Mouse (Mus musculus): ENCODE measurements around the gene Xylb. TPM values are rescaled to one million over a fixed set of nuclear protein-coding genes. Genes with fewer than 3 reads are reported as not detected.

The Xylb gene
- polyA plus RNA-seq, 1 experiment = 5.5 TPM

DNA sequence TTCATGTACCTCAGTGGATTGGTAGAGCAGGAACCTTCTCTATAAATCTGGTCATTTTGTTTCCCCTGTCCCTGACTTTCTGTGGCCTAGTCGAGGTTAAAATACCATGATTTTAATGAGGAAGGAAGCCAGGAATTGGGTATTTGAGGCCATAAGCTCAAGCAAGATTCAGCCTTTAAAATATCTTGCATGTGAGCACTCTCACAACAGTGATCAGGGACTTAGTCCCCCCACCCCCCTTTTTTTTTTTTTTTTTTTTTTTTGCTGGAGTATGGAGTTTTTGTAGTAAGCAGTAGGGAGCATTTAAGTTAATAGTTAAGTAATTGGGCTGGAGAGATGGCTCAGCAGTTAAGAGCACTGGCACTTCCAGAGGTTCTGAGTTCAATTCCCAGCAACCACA, 33.1 kb upstream of the Xylb start:
- no peak for TF ChIP-seq POLR2A (IDR thresholded peaks at IDR 0.05; ENCODE audit: borderline replicate concordance, low read depth, low read length)
- no peak for TF ChIP-seq CTCF (IDR thresholded peaks at IDR 0.05; ENCODE audit: low read depth, low read length)
- H3K4me3 ChIP-seq (ENCODE audit: insufficient read depth, low read length) = no peak overlapping the region
- peak overlapping the region; percentile 66 for H3K27ac ChIP-seq (ENCODE audit: insufficient read depth, low read depth, low read length)
- peaks cover 30% of the 10 kb centered on the region for H3K4me1 ChIP-seq (ENCODE audit: control insufficient read depth, insufficient read depth, low read length)

GRCm38 (mm10) chr9:119328488-119328887, 28.7 kb upstream of the Xylb start:
- no peak overlapping the region for H3K4me3 ChIP-seq (ENCODE audit: insufficient read depth, low read length)
- TF ChIP-seq POLR2A (IDR thresholded peaks at IDR 0.05; ENCODE audit: borderline replicate concordance, low read depth, low read length) (no peak), CTCF (IDR thresholded peaks at IDR 0.05; ENCODE audit: low read depth, low read length) (no peak)
- H3K4me1 ChIP-seq (ENCODE audit: control insufficient read depth, insufficient read depth, low read length) = peaks cover 31% of the 10 kb centered on the region
- peak overlapping the region; percentile 60 for H3K27ac ChIP-seq (ENCODE audit: insufficient read depth, low read depth, low read length)

- no peak overlapping the region for H3K27ac ChIP-seq (ENCODE audit: insufficient read depth, low read depth, low read length)
- H3K4me3 ChIP-seq (ENCODE audit: insufficient read depth, low read length) = no peak overlapping the region
- H3K4me1 ChIP-seq (ENCODE audit: control insufficient read depth, insufficient read depth, low read length) = peaks cover 40% of the 10 kb centered on the region
- TF ChIP-seq POLR2A (IDR thresholded peaks at IDR 0.05; ENCODE audit: borderline replicate concordance, low read depth, low read length) = no peak
Measured at GRCm38 (mm10) chr9:119330186-119330963, 26.8 kb upstream of the Xylb start.

DNA sequence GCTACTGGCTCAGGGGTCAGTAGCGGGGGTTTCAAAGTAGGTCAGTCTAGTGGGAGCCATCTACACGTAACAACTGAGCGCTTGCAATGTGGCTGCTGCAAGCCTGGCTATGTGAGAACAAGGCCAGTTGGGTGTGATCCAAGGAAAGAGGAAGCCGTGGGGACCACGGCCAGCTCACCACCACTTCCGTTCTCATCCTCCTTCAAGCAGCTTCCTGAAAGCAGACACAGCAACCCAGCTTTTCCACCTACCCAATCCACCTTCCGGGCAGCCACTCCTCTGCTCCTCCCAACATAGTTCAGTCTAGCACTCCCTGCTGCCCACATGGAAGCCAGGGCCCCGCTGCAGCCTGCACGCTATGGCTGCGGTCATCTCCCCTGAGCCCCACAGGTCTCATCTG, 22.9 kb upstream of the Xylb start:
- Histone ChIP-seq H3K27ac (ENCODE audit: insufficient read depth, low read depth, low read length) (peak overlapping the region; percentile 65), H3K4me3 (ENCODE audit: insufficient read depth, low read length) (peak overlapping the region; percentile 37), H3K4me1 (ENCODE audit: control insufficient read depth, insufficient read depth, low read length) (peaks cover 40% of the 10 kb centered on the region)
- TF ChIP-seq CTCF (IDR thresholded peaks at IDR 0.05; ENCODE audit: low read depth, low read length) = no peak
- TF ChIP-seq POLR2A (IDR thresholded peaks at IDR 0.05; ENCODE audit: borderline replicate concordance, low read depth, low read length) = no peak

DNA sequence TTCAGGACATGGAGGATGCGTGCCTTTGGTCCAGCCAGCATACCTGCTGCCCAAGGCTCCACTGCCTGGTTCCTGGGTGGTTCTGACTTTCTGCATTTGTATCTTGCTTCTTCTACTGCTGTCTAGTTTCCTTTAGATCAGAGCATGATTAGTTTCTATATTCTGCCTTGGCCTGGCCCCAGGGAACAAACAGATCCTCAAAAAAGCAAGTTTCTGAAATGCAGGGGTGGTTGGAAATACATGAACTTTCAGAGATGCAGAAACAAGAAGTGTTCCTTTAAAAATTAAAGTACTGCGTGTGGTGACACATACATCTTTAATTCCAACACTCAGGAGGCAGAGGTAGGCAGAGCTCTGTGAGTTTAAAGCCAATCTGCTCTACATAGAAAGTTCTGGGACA, 22.3 kb upstream of the Xylb start:
- Histone ChIP-seq H3K27ac (ENCODE audit: insufficient read depth, low read depth, low read length) (peak overlapping the region; percentile 65), H3K4me3 (ENCODE audit: insufficient read depth, low read length) (peak overlapping the region; percentile 37)
- no peak for TF ChIP-seq POLR2A (IDR thresholded peaks at IDR 0.05; ENCODE audit: borderline replicate concordance, low read depth, low read length)
- no peak for TF ChIP-seq CTCF (IDR thresholded peaks at IDR 0.05; ENCODE audit: low read depth, low read length)

DNA sequence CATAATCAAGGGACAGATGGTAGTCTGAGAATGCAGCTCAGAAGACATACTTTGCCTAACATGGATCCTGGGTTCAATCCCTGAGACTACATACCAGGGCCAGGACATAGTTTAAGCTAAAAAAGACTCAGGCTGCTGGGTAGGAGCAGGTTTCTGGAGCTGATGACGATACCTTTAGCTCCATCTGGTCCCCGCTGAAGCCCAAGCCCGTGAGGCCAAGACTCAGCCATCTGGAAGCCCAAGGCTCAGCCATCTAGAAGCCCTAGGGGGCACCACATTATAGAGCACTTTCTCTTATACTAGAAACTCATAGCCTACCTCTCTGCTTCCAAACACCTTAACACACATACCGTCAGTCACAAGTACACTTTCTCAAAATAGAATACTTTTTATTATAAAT, 21.6 kb upstream of the Xylb start:
- no peak overlapping the region for H3K27ac ChIP-seq (ENCODE audit: insufficient read depth, low read depth, low read length)
- TF ChIP-seq CTCF (IDR thresholded peaks at IDR 0.05; ENCODE audit: low read depth, low read length) (no peak), POLR2A (IDR thresholded peaks at IDR 0.05; ENCODE audit: borderline replicate concordance, low read depth, low read length) (no peak)
- H3K4me3 ChIP-seq (ENCODE audit: insufficient read depth, low read length) = no peak overlapping the region
- H3K4me1 ChIP-seq (ENCODE audit: control insufficient read depth, insufficient read depth, low read length) = peaks cover 40% of the 10 kb centered on the region

More for the DNA sequence above, 22.3 kb upstream of the Xylb start:
- peaks cover 40% of the 10 kb centered on the region for H3K4me1 ChIP-seq (ENCODE audit: control insufficient read depth, insufficient read depth, low read length)

- Histone ChIP-seq H3K27ac (ENCODE audit: insufficient read depth, low read depth, low read length) (no peak overlapping the region), H3K4me1 (ENCODE audit: control insufficient read depth, insufficient read depth, low read length) (peaks cover 48% of the 10 kb centered on the region), H3K4me3 (ENCODE audit: insufficient read depth, low read length) (no peak overlapping the region)
- TF ChIP-seq POLR2A (IDR thresholded peaks at IDR 0.05; ENCODE audit: borderline replicate concordance, low read depth, low read length) (no peak), CTCF (IDR thresholded peaks at IDR 0.05; ENCODE audit: low read depth, low read length) (no peak)
Measured at GRCm38 (mm10) chr9:119337842-119338241, 19.3 kb upstream of the Xylb start.

GRCm38 (mm10) chr9:119338350-119338749, 18.8 kb upstream of the Xylb start:
- peaks cover 50% of the 10 kb centered on the region for H3K4me1 ChIP-seq (ENCODE audit: control insufficient read depth, insufficient read depth, low read length)
- no peak for TF ChIP-seq POLR2A (IDR thresholded peaks at IDR 0.05; ENCODE audit: borderline replicate concordance, low read depth, low read length)
- no peak for TF ChIP-seq CTCF (IDR thresholded peaks at IDR 0.05; ENCODE audit: low read depth, low read length)
- no peak overlapping the region for H3K4me3 ChIP-seq (ENCODE audit: insufficient read depth, low read length)
- H3K27ac ChIP-seq (ENCODE audit: insufficient read depth, low read depth, low read length) = no peak overlapping the region

DNA sequence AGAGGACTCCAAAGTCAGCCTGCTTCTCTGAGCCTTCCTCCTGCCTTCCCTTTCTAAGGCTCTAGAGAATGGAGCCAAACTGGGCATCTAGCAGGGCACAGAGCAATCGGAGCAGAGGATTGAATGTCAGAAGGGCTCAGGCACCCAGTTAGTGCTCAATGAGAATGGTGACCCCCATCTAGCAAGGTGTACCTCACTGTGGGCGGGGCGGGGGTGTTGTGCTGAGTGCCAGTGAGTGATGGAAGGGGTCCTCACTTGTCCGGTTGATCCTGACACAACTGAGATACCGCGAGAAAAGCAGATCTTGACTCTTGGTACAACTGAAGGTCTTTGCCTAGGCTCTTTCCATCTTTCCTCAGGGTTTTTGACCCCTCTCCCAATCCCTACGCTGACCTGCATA, 18.1 kb upstream of the Xylb start:
- H3K27ac ChIP-seq (ENCODE audit: insufficient read depth, low read depth, low read length) = peak overlapping the region; percentile 89
- peaks cover 47% of the 10 kb centered on the region for H3K4me1 ChIP-seq (ENCODE audit: control insufficient read depth, insufficient read depth, low read length)
- H3K4me3 ChIP-seq (ENCODE audit: insufficient read depth, low read length) = peak overlapping the region; percentile 89
- TF ChIP-seq CTCF (IDR thresholded peaks at IDR 0.05; ENCODE audit: low read depth, low read length) (no peak), POLR2A (IDR thresholded peaks at IDR 0.05; ENCODE audit: borderline replicate concordance, low read depth, low read length) (no peak)

DNA sequence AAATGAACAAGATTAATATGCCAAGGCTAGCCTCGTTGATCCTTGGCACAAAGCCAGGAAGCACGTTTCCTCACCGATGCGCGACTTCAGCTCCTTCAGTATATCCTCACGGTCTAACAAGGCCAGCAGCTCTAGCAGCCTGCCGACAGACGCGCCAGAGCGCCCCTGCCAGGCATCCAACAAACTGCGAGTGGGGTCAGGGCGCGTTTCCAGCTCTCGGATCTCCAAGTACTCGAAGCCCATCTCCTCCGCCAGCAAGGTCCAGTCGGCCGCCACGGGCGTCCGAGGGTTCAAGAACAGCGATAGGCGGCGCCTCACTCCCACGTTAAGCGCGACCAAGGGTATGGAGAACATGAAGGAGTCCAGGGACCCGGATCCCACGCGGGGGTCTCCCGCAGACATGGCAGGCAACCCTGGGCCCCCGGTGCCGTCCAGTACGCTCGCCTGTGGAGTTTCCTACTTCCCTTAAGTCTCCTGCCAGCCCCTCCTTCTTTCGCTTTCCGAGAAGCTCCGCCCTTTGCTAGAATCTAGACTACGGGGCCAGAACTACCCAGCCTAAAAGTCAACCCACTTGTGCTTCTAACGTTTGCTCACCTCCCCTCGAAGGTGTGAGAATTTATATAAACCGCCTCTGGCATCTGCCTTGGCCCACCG, 17.5 kb upstream of the Xylb start, which contains the start of gene Acaa1a:
Gene Acaa1a (plus strand): TSS at position 119 of the 654 bp plus-strand sequence.
- Histone ChIP-seq H3K4me1 (ENCODE audit: control insufficient read depth, insufficient read depth, low read length) (peaks cover 44% of the 10 kb centered on the region), H3K4me3 (ENCODE audit: insufficient read depth, low read length) (peak within 1 kb of the TSS; percentile 89), H3K27ac (ENCODE audit: insufficient read depth, low read depth, low read length) (peak within 1 kb of the TSS; percentile 89)
- TF ChIP-seq POLR2A (IDR thresholded peaks at IDR 0.05; ENCODE audit: borderline replicate concordance, low read depth, low read length) = no peak
- TF ChIP-seq CTCF (IDR thresholded peaks at IDR 0.05; ENCODE audit: low read depth, low read length) = no peak

All from bone marrow macrophage, adult 2 months (primary cell).